ENCODE assay signal across 9 mouse cellular contexts in the genomic region with DNA sequence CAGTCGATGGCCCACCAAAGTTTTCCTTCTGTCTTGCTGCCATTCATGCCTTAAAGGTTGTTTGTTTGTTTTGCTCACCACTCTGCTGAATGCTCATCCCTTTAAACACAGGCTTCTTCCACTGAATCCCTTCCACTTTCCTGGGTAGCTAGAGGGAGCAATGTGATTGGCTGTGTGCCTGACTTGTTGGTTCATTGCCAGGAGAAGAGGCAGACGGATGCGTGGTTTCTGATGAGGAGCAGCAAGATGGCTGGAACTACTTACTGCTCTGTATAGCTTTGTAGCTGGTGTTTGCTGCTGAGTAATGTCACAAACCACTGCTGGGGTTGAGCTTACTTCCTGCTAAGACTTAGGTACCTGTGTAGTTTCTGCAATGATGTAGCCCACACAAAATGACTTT.
DNase-seq lines count a peak whose midpoint lies in the region; ATAC-seq lines count a peak whose summit lies in the region.
"Had no signal": no experiment of that assay in that cellular context is flagged by ENCODE, and none has a peak within 500 bp of the region (broad histone marks: within the 10 kb centered on the region; RNA-seq: fewer than 3 reads in every experiment).

No protein-coding gene starts in this region.

- H3K9me3 ChIP-seq in hindbrain, embryonic 14.5 days (ENCODE audit: control insufficient read depth, low read length) = no peaks in the 10 kb centered on the region
- H3K9me3 ChIP-seq in hindbrain, embryonic 11.5 days (ENCODE audit: control insufficient read depth, low read length) = no peaks in the 10 kb centered on the region

- DNase-seq in hindbrain, embryonic 14.5 days (ENCODE audit: low spot score) = peak; percentile 68
- no peak for DNase-seq in hindbrain, embryonic 11.5 days (ENCODE audit: low spot score)
- peak; percentile 61 for DNase-seq in 3T3-L1 (ENCODE audit: low read depth, low spot score)
- DNase-seq in MN1 (ENCODE audit: low spot score) = peak; percentile 47
- DNase-seq in heart, postnatal 14 days = peak; percentile 49 to 62
- no peak for DNase-seq in embryo, embryonic 11 days

- no peaks in the 10 kb centered on the region for H3K4me1 ChIP-seq in hindbrain, embryonic 14.5 days (replicated peaks; ENCODE audit: control insufficient read depth, insufficient read depth, low read length)
- no peaks in the 10 kb centered on the region for H3K4me1 ChIP-seq in hindbrain, embryonic 11.5 days (replicated peaks; ENCODE audit: control insufficient read depth, insufficient read depth, low read length)

- intact Hi-C loops in heart, postnatal 14 days (cut with DNase I) = no loop called here

- H3K4me3 ChIP-seq in hindbrain, embryonic 14.5 days (replicated peaks; ENCODE audit: low read length) = no peak overlapping the region
- H3K4me3 ChIP-seq in hindbrain, embryonic 11.5 days (ENCODE audit: low read depth, low read length) = no peak overlapping the region
- H3K4me3 ChIP-seq: erythroblast, embryonic 14.5 days; megakaryocyte, embryonic 14.5 days had no signal

- ATAC-seq in hindbrain, embryonic 14.5 days (ENCODE audit: low FRiP score) = peak; percentile 59; the same call in 1 of the 2 replicates
- ATAC-seq in hindbrain, embryonic 11.5 days (ENCODE audit: low FRiP score) = no peak
- no peak for ATAC-seq in monocyte, adult 5-6 weeks (replicated peaks; ENCODE audit: insufficient number of reproducible peaks, low FRiP score, low TSS enrichment, poor library complexity, severe bottlenecking)

- H3K4me2 ChIP-seq in hindbrain, embryonic 14.5 days (replicated peaks) = no peak overlapping the region
- no peak overlapping the region for H3K4me2 ChIP-seq in hindbrain, embryonic 11.5 days (replicated peaks; ENCODE audit: low read depth, low read length)

- H3K27ac ChIP-seq in hindbrain, embryonic 14.5 days = no peak overlapping the region
- no peak overlapping the region for H3K27ac ChIP-seq in hindbrain, embryonic 11.5 days (ENCODE audit: low read depth, low read length)

- H3K36me3 ChIP-seq in hindbrain, embryonic 14.5 days (replicated peaks; ENCODE audit: control insufficient read depth, insufficient read depth) = no peaks in the 10 kb centered on the region
- no peaks in the 10 kb centered on the region for H3K36me3 ChIP-seq in hindbrain, embryonic 11.5 days (ENCODE audit: control insufficient read depth, insufficient read depth, low read length)

- 62% methylated on average over 3 of the region's 3 CpGs for WGBS in hindbrain, embryonic 14.5 days
- WGBS in hindbrain, embryonic 11.5 days = 89% methylated on average over 3 of the region's 3 CpGs

- H3K9ac ChIP-seq in hindbrain, embryonic 14.5 days = no peak overlapping the region
- H3K9ac ChIP-seq in hindbrain, embryonic 11.5 days (ENCODE audit: low read depth, low read length) = no peak overlapping the region

- no peaks in the 10 kb centered on the region for H3K27me3 ChIP-seq in hindbrain, embryonic 14.5 days (ENCODE audit: control insufficient read depth, insufficient read depth, low read length)
- no peaks in the 10 kb centered on the region for H3K27me3 ChIP-seq in hindbrain, embryonic 11.5 days (ENCODE audit: control insufficient read depth, insufficient read depth, low read length)

Comparison
In these comparisons a context has a peak if more than half of its experiments do, and no peak if none do; other contexts are left out.
1. DNase-seq: peak in hindbrain, embryonic 14.5 days (single experiment), 3T3-L1 (single experiment), MN1 (single experiment) and heart, postnatal 14 days (2 of 2); none in hindbrain, embryonic 11.5 days (single experiment) and embryo, embryonic 11 days (single experiment).